Mouse (Mus musculus): ENCODE data around the gene Maz. TPM values are rescaled to one million over a fixed set of nuclear protein-coding genes. Genes with fewer than 3 reads are reported as not detected.

Gene Maz
- polyA plus RNA-seq, 1 experiment from 2014 or later: 119 TPM

DNA sequence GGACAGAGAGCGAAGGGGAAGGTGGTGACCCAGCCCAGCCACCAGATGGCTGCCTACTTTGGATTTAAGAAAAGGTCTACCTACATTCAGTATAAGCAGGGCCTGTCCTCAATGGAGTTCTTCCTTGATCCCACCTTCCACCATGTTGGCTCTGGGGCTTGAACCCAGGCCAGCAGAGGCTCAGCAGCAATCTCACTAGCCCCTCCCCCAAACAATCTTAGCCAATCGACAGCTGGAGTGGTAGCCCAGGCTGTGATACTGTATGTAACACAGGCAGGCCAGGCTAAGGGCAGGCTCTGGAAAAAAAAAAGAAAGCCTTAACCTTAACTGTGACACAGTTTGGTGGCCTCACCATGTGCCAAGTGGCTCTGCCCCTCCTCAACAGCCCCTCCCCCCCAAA lies 15.1 kb downstream of the Maz start:
- Histone ChIP-seq H3K9me3 (replicated peaks) (no peaks in the 10 kb centered on the region), H3K9ac (no peak overlapping the region), H3K27me3 (no peaks in the 10 kb centered on the region), H3K4me2 (replicated peaks) (no peak overlapping the region), H3K36me3 (peaks cover 38% of the 10 kb centered on the region), H3K27ac (no peak overlapping the region; the same call in 1 of the 2 replicates), H3K4me3 (no peak overlapping the region), H3K4me1 (peaks cover 32% of the 10 kb centered on the region)
- 75% methylated on average over 2 of the region's 2 CpGs for WGBS
- no peak for ATAC-seq (ENCODE audit: low FRiP score)

DNA sequence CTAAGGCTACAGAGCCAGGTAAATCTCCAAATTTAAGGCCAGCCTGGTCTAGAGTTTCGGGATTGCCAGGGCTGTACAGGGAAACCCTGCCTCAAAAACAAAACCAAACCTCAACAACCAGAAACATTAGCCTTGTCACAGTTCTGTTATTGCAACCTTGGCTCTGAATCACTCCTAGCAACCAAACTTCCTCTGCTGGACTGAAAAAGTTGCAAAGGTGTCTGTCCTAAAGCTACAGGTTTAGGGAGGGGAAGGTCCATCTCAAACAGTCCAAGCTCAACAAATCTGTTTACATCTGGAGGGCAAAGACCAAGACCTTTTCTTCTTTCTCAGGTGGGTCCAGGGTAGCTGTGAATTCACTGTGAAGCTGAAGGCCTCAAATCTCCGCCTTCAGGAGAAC lies 15.8 kb downstream of the Maz start:
- H3K27ac ChIP-seq: no peak overlapping the region
- no peak for ATAC-seq (ENCODE audit: low FRiP score)
- H3K9ac ChIP-seq: no peak overlapping the region
- no peak overlapping the region for H3K4me2 ChIP-seq (replicated peaks)
- H3K4me1 ChIP-seq: peaks cover 31% of the 10 kb centered on the region
- H3K4me3 ChIP-seq: no peak overlapping the region
- peaks cover 38% of the 10 kb centered on the region for H3K36me3 ChIP-seq
- no peaks in the 10 kb centered on the region for H3K27me3 ChIP-seq
- no peaks in the 10 kb centered on the region for H3K9me3 ChIP-seq (replicated peaks)
- 96% methylated on average over 2 of the region's 2 CpGs for WGBS

GRCm38 (mm10) chr7:127009307-127010085 lies 17.3 kb downstream of the Maz start:
- Histone ChIP-seq H3K9ac (no peak overlapping the region), H3K4me3 (no peak overlapping the region), H3K4me1 (peaks cover 15% of the 10 kb centered on the region), H3K27me3 (no peaks in the 10 kb centered on the region), H3K9me3 (replicated peaks) (no peaks in the 10 kb centered on the region), H3K27ac (peak overlapping the region; percentile 71; the same call in 1 of the 2 replicates), H3K4me2 (replicated peaks) (no peak overlapping the region), H3K36me3 (peaks cover 27% of the 10 kb centered on the region)
- no peak for ATAC-seq (ENCODE audit: low FRiP score)
- WGBS: 84% methylated on average over 17 of the region's 17 CpGs

DNA sequence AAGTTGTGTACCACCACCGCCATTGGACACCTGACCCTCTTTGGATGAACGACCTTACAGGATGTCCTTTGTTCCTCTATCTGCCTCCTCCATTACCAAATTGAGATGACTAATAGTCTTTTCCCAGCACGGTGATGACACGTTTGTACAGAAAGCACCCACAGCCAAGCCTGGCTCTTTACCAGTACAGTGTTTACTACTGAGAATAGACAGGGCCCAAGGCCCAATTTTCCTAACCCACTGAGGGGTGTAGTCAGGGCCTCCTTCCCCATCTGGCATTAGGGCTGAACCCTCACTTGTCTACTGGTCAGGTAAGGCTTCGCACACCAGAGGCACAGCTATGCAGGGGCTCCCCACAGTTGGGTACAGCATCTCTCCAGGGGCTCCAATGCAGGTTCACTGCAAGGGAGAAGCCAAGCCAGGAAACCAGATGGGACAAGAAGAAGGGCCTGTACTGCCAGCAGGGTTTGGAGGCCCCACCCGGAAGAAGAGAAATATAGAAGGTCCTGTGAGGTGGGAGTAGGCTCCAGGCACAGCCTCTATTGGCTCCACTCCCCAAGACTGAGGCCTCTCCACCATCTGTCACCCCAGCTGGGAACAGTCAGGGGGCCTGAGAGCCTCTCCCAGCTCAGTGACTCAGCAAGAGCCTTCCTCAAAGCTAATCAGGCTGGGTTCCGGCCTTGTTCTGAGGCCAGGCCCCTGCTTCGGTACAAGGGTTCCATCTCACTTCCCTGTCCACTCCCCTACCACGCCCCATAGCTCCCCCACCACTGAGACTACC lies 18.4 kb downstream of the Maz start:
- peak; percentile 57 for ATAC-seq (ENCODE audit: low FRiP score)
- no peaks in the 10 kb centered on the region for H3K9me3 ChIP-seq (replicated peaks)
- peaks cover 17% of the 10 kb centered on the region for H3K36me3 ChIP-seq
- peaks cover 10% of the 10 kb centered on the region for H3K4me1 ChIP-seq
- no peak overlapping the region for H3K4me3 ChIP-seq
- no peak overlapping the region for H3K4me2 ChIP-seq (replicated peaks)
- peak overlapping the region; percentile 71 for H3K27ac ChIP-seq
- no peak overlapping the region for H3K9ac ChIP-seq
- H3K27me3 ChIP-seq: no peaks in the 10 kb centered on the region
- 66% methylated on average over 9 of the region's 9 CpGs for WGBS

DNA sequence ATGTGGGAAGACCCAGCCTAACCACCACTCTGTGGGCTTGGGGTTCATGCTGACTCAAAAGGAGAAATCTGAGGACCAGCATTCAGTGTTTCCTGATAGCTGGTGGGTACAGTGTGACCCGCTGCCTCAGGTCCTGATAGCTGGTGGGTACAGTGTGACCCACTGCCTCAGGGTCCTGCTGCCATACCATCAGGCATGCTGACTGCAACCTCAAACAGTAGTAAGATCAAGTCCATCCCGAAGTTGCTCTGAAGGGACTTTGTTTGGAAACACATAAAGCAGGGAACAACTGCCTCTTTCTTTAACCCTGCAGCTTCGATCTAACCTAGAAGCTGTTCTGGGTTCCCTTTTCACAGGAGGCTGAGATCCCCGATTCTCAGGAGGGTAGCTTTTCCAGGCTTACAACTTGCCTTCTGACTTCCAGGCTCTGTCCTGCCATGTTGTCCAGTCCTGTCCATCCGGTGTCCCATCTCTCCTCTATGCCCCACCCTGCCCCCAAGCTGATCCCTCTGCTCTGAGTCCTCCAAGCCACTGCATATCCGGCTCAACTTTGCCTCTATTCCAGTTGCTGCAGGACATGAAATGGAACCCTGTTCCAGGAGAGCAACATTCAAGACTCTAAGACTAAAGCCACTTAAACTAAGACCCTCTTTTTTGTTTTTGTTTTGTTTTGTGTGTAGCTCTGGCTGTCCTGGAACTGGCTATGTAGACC lies 19.4 kb downstream of the Maz start:
- Histone ChIP-seq H3K9me3 (replicated peaks) (no peaks in the 10 kb centered on the region), H3K4me1 (peaks cover 7% of the 10 kb centered on the region), H3K4me2 (replicated peaks) (no peak overlapping the region), H3K27me3 (no peaks in the 10 kb centered on the region), H3K36me3 (peaks cover 7% of the 10 kb centered on the region), H3K27ac (no peak overlapping the region; the same call in 1 of the 2 replicates), H3K9ac (no peak overlapping the region), H3K4me3 (no peak overlapping the region)
- WGBS: 85% methylated on average over 6 of the region's 6 CpGs
- ATAC-seq (ENCODE audit: low FRiP score): no peak

- no peak for ATAC-seq (ENCODE audit: low FRiP score)
- Histone ChIP-seq H3K4me2 (replicated peaks) (no peak overlapping the region), H3K27ac (no peak overlapping the region), H3K27me3 (no peaks in the 10 kb centered on the region), H3K4me3 (no peak overlapping the region), H3K9ac (no peak overlapping the region), H3K4me1 (peaks cover 7% of the 10 kb centered on the region), H3K36me3 (no peaks in the 10 kb centered on the region), H3K9me3 (replicated peaks) (no peaks in the 10 kb centered on the region)
- WGBS: 90% methylated on average over 4 of the region's 4 CpGs
Observed at GRCm38 (mm10) chr7:127004122-127004875, 22.5 kb downstream of the Maz start.

GRCm38 (mm10) chr7:127003620-127004019 lies 23.2 kb downstream of the Maz start:
- Histone ChIP-seq H3K4me2 (replicated peaks) (no peak overlapping the region), H3K4me1 (peaks cover 4% of the 10 kb centered on the region), H3K27ac (no peak overlapping the region), H3K36me3 (no peaks in the 10 kb centered on the region), H3K27me3 (no peaks in the 10 kb centered on the region), H3K9ac (no peak overlapping the region), H3K4me3 (no peak overlapping the region), H3K9me3 (replicated peaks) (no peaks in the 10 kb centered on the region)
- WGBS: 92% methylated on average over 5 of the region's 5 CpGs
- no peak for ATAC-seq (ENCODE audit: low FRiP score)

GRCm38 (mm10) chr7:126999568-126999967 lies 27.3 kb downstream of the Maz start:
- Histone ChIP-seq H3K27me3 (no peaks in the 10 kb centered on the region), H3K4me3 (no peak overlapping the region), H3K4me2 (replicated peaks) (no peak overlapping the region), H3K4me1 (no peaks in the 10 kb centered on the region), H3K36me3 (no peaks in the 10 kb centered on the region), H3K27ac (no peak overlapping the region), H3K9ac (no peak overlapping the region), H3K9me3 (replicated peaks) (0 out of 2 replicates have a peak, but pooled peaks cover 3% of the 10 kb centered on the region)
- WGBS: 84% methylated on average over 10 of the region's 10 CpGs
- ATAC-seq (ENCODE audit: low FRiP score): no peak

GRCm38 (mm10) chr7:126996449-126996848 lies 30.4 kb downstream of the Maz start:
- no peak for ATAC-seq (ENCODE audit: low FRiP score)
- Histone ChIP-seq H3K27ac (no peak overlapping the region), H3K9me3 (replicated peaks) (0 out of 2 replicates have a peak, but pooled peaks cover 3% of the 10 kb centered on the region), H3K4me3 (no peak overlapping the region), H3K36me3 (no peaks in the 10 kb centered on the region), H3K9ac (no peak overlapping the region), H3K27me3 (no peaks in the 10 kb centered on the region), H3K4me1 (0 out of 2 replicates have a peak, but pooled peaks cover 2% of the 10 kb centered on the region), H3K4me2 (replicated peaks) (no peak overlapping the region)
- 77% methylated on average over 4 of the region's 4 CpGs for WGBS

GRCm38 (mm10) chr7:126988816-126989215 lies 38.0 kb downstream of the Maz start:
- H3K27me3 ChIP-seq: no peaks in the 10 kb centered on the region
- ATAC-seq (ENCODE audit: low FRiP score): no peak
- H3K4me2 ChIP-seq (replicated peaks): no peak overlapping the region
- H3K9ac ChIP-seq: no peak overlapping the region
- H3K4me3 ChIP-seq: no peak overlapping the region
- H3K4me1 ChIP-seq: 0 out of 2 replicates have a peak, but pooled peaks cover 2% of the 10 kb centered on the region
- H3K9me3 ChIP-seq (replicated peaks): no peaks in the 10 kb centered on the region
- H3K36me3 ChIP-seq: no peaks in the 10 kb centered on the region
- H3K27ac ChIP-seq: no peak overlapping the region
- WGBS: 72% methylated on average over 8 of the region's 8 CpGs

- H3K4me3 ChIP-seq: no peak overlapping the region
- H3K9ac ChIP-seq: no peak overlapping the region
- H3K27ac ChIP-seq: no peak overlapping the region
- H3K27me3 ChIP-seq: no peaks in the 10 kb centered on the region
- no peaks in the 10 kb centered on the region for H3K9me3 ChIP-seq (replicated peaks)
- H3K36me3 ChIP-seq: peaks cover under 1% of the 10 kb centered on the region; the same call in 1 of the 2 replicates
- H3K4me1 ChIP-seq: no peaks in the 10 kb centered on the region
- WGBS: 42% methylated on average over 9 of the region's 9 CpGs
- no peak overlapping the region for H3K4me2 ChIP-seq (replicated peaks)
- no peak for ATAC-seq (ENCODE audit: low FRiP score)
Observed at GRCm38 (mm10) chr7:126986319-126986718, 40.5 kb downstream of the Maz start.
